Mouse (Mus musculus): ENCODE results near the gene Ciapin1. TPM values are rescaled to one million over a fixed set of nuclear protein-coding genes. Genes with fewer than 3 reads are reported as not detected.
"Not testable (repeated sequence)": the region's sequence is repeated elsewhere in the genome, so short reads cannot be mapped to it uniquely, and the experiment has no call there.

The Ciapin1 gene
- total RNA-seq, 2 experiments from 2014 or later: 30.8 to 38.8 TPM

- peak; percentile 87 for DNase-seq (ENCODE audit: low spot score)
Measured at GRCm38 (mm10) chr8:94857346-94858173, 19.4 kb upstream of the Ciapin1 start, which contains the start of gene Polr2c. Gene Polr2c, plus strand, starts transcription at chr8:94857450.

- DNase-seq (ENCODE audit: low spot score): no peak
Measured at GRCm38 (mm10) chr8:94857011-94857345, 18.8 kb upstream of the Ciapin1 start.

- DNase-seq (ENCODE audit: low spot score): not testable (repeated sequence)
Measured at GRCm38 (mm10) chr8:94854761-94855160, 16.6 kb upstream of the Ciapin1 start.

- DNase-seq (ENCODE audit: low spot score): peak; percentile 31
Measured at GRCm38 (mm10) chr8:94850049-94850448, 11.9 kb upstream of the Ciapin1 start.

- no peak for DNase-seq (ENCODE audit: low spot score)
Measured at GRCm38 (mm10) chr8:94841183-94841582, 3.0 kb upstream of the Ciapin1 start.

- DNase-seq (ENCODE audit: low spot score): peak; percentile 88
Measured at GRCm38 (mm10) chr8:94838600-94838999, 442 bp upstream of the Ciapin1 start.

GRCm38 (mm10) chr8:94836456-94837240 lies 1.5 kb downstream of the Ciapin1 start:
- no peak for DNase-seq (ENCODE audit: low spot score)

GRCm38 (mm10) chr8:94835751-94836150 lies 2.4 kb downstream of the Ciapin1 start:
- not testable (repeated sequence) for DNase-seq (ENCODE audit: low spot score)

GRCm38 (mm10) chr8:94833901-94834405 lies 4.2 kb downstream of the Ciapin1 start:
- not testable (repeated sequence) for DNase-seq (ENCODE audit: low spot score)

GRCm38 (mm10) chr8:94828284-94828683 lies 9.9 kb downstream of the Ciapin1 start:
- DNase-seq (ENCODE audit: low spot score): no peak

- no peak for DNase-seq (ENCODE audit: low spot score)
Measured at GRCm38 (mm10) chr8:94826210-94826609, 11.9 kb downstream of the Ciapin1 start.

GRCm38 (mm10) chr8:94825170-94825569 lies 13.0 kb downstream of the Ciapin1 start:
- no peak for DNase-seq (ENCODE audit: low spot score)

- peak; percentile 68 for DNase-seq (ENCODE audit: low spot score)
Measured at GRCm38 (mm10) chr8:94822637-94823560, 15.3 kb downstream of the Ciapin1 start.

GRCm38 (mm10) chr8:94821381-94821780 lies 16.8 kb downstream of the Ciapin1 start:
- DNase-seq (ENCODE audit: low spot score): no peak

GRCm38 (mm10) chr8:94820553-94820952 lies 17.6 kb downstream of the Ciapin1 start:
- no peak for DNase-seq (ENCODE audit: low spot score)

- DNase-seq (ENCODE audit: low spot score): no peak
Measured at GRCm38 (mm10) chr8:94819671-94820179, 18.4 kb downstream of the Ciapin1 start.

- no peak for DNase-seq (ENCODE audit: low spot score)
Measured at GRCm38 (mm10) chr8:94817933-94818332, 20.2 kb downstream of the Ciapin1 start.

- DNase-seq (ENCODE audit: low spot score): no peak
Measured at GRCm38 (mm10) chr8:94814556-94814955, 23.6 kb downstream of the Ciapin1 start.

- DNase-seq (ENCODE audit: low spot score): peak; percentile 84
Measured at GRCm38 (mm10) chr8:94812645-94813098, 25.5 kb downstream of the Ciapin1 start.

GRCm38 (mm10) chr8:94811654-94812053 lies 26.5 kb downstream of the Ciapin1 start:
- no peak for DNase-seq (ENCODE audit: low spot score)

- no peak for DNase-seq (ENCODE audit: low spot score)
Measured at GRCm38 (mm10) chr8:94810855-94811254, 27.3 kb downstream of the Ciapin1 start.

All from gastrocnemius, adult 18-20 months (tissue).